Mouse (Mus musculus): ENCODE data around the gene Jup. TPM values are rescaled to one million over a fixed set of nuclear protein-coding genes. Genes with fewer than 3 reads are reported as not detected.

Jup gene
- polyA plus RNA-seq, 1 experiment from 2014 or later: 140 TPM

DNA sequence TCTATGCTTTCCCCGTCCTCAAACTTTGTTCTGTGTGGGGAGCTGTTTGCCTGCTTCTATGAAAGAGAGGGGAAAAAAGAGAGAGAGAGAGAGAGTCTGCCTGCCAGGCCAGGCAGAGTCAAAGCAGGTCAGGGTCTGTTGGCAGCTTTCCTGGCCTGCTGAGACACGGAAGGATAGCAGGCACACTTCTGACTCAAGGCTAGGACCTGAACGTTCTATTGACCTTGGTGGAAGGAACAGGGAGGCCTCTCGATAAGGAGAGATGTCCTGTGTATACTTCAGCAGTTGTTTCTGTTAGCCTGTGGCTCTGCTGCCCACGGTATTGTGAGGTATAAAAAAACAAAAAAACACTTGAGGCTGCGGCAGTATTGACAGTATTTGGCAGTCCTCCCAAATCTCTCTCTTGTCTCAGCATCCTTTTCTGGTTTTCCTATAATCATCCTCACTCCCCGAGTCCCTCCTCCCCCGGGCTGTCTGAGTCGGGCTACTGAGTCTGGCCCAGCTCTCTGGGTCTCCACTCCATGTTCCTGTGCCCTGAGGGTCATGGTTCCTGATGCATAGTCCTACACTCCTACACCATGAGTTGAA, 31.1 kb upstream of the Jup start:
- H3K4me2 ChIP-seq (ENCODE audit: low read depth, low read length): no peak overlapping the region
- H3K27ac ChIP-seq (ENCODE audit: low read length): peak overlapping the region; percentile 84
- 22% methylated on average over 9 of the region's 9 CpGs for WGBS

DNA sequence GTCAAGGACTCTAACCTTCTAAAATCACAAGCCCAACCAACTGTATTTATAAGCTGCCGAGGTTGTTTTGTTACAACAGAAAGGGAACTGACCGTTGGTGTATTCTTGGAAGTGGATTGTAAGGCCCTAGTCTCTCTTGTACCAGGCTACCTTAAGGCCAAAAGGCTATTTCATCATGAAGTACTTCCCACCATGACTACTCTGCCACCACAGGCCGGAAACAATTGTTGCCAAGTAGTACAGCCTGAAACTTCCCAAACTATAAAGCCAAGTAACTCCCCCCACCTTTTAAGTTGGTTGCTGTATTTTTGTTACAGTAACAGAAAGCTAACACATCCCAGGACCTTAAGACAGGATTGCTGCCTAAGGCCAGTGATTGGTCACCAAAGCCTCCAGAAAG, 29.3 kb upstream of the Jup start:
- Histone ChIP-seq H3K36me3 (ENCODE audit: control insufficient read depth, insufficient read depth) (peaks cover 19% of the 10 kb centered on the region), H3K27me3 (ENCODE audit: control insufficient read depth, insufficient read depth, low read length) (no peaks in the 10 kb centered on the region), H3K9ac (ENCODE audit: low read length) (no peak overlapping the region), H3K9me3 (replicated peaks; ENCODE audit: control insufficient read depth, low read length) (no peaks in the 10 kb centered on the region), H3K4me2 (ENCODE audit: low read depth, low read length) (no peak overlapping the region), H3K27ac (ENCODE audit: low read length) (no peak overlapping the region), H3K4me1 (ENCODE audit: control insufficient read depth, insufficient read depth, low read length) (peaks cover 28% of the 10 kb centered on the region), H3K4me3 (ENCODE audit: low read length) (no peak overlapping the region)
- no peak for ATAC-seq (replicated peaks; ENCODE audit: extremely low read depth, insufficient read depth, low FRiP score)
- 77% methylated on average over 3 of the region's 3 CpGs for WGBS

More for the DNA sequence above, 31.1 kb upstream of the Jup start:
- H3K4me3 ChIP-seq (ENCODE audit: low read length): no peak overlapping the region
- no peak overlapping the region for H3K9ac ChIP-seq (ENCODE audit: low read length)
- no peaks in the 10 kb centered on the region for H3K27me3 ChIP-seq (ENCODE audit: control insufficient read depth, insufficient read depth, low read length)
- peaks cover 31% of the 10 kb centered on the region for H3K4me1 ChIP-seq (ENCODE audit: control insufficient read depth, insufficient read depth, low read length)
- ATAC-seq (replicated peaks; ENCODE audit: extremely low read depth, insufficient read depth, low FRiP score): peak; percentile 73
- H3K9me3 ChIP-seq (replicated peaks; ENCODE audit: control insufficient read depth, low read length): no peaks in the 10 kb centered on the region
- H3K36me3 ChIP-seq (ENCODE audit: control insufficient read depth, insufficient read depth): peaks cover 10% of the 10 kb centered on the region

DNA sequence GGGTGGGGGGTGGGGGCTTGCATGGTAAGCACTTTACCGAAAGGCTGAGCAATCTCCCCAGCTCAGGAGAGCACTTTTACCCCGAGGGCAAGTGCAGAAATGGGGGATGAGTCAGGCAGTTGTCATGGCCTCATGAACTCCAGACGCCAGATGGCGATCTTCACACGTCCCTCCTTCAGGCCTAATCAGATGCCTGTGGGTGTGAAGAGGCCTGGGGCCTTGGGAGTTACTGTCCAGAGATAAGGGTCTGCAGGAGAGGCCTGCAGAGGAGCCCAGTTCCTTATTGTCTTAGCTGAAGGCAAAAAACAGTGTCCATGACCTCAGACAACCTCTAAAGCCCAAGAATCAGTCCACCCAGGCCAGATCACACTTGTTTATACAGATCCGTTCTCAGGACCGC, 28.3 kb upstream of the Jup start:
- Histone ChIP-seq H3K27ac (ENCODE audit: low read length) (no peak overlapping the region), H3K27me3 (ENCODE audit: control insufficient read depth, insufficient read depth, low read length) (no peaks in the 10 kb centered on the region), H3K9ac (ENCODE audit: low read length) (no peak overlapping the region), H3K9me3 (replicated peaks; ENCODE audit: control insufficient read depth, low read length) (no peaks in the 10 kb centered on the region), H3K4me2 (ENCODE audit: low read depth, low read length) (no peak overlapping the region), H3K4me3 (ENCODE audit: low read length) (no peak overlapping the region), H3K4me1 (ENCODE audit: control insufficient read depth, insufficient read depth, low read length) (peaks cover 25% of the 10 kb centered on the region), H3K36me3 (ENCODE audit: control insufficient read depth, insufficient read depth) (peaks cover 19% of the 10 kb centered on the region)
- peak; percentile 20; the same call in 1 of the 2 replicates for ATAC-seq (replicated peaks; ENCODE audit: extremely low read depth, insufficient read depth, low FRiP score)
- WGBS: 28% methylated on average over 7 of the region's 7 CpGs

DNA sequence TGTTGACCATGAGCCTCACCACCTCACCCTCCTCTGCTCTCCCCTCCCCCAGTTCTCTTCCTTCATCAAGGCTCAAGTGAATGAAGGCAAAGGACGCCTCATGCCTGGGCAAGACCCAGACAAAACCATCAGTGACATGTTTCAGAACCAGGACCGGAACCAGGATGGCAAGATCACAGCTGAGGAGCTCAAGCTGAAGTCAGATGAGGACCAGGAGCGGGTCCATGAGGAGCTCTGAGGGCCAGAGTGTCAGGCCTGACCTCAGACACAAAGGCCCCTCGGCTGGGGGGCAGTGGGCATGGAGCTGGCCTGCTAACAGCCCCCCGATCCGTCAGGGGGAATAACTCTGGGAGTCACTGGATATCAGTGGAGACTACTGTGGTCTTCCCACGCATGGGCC, 26.3 kb upstream of the Jup start:
- Histone ChIP-seq H3K27ac (ENCODE audit: low read length) (no peak overlapping the region), H3K36me3 (ENCODE audit: control insufficient read depth, insufficient read depth) (peaks cover 22% of the 10 kb centered on the region), H3K4me3 (ENCODE audit: low read length) (no peak overlapping the region), H3K4me1 (ENCODE audit: control insufficient read depth, insufficient read depth, low read length) (peaks cover 5% of the 10 kb centered on the region), H3K9me3 (replicated peaks; ENCODE audit: control insufficient read depth, low read length) (no peaks in the 10 kb centered on the region), H3K9ac (ENCODE audit: low read length) (no peak overlapping the region), H3K27me3 (ENCODE audit: control insufficient read depth, insufficient read depth, low read length) (no peaks in the 10 kb centered on the region), H3K4me2 (ENCODE audit: low read depth, low read length) (no peak overlapping the region)
- 87% methylated on average over 7 of the region's 7 CpGs for WGBS
- no peak for ATAC-seq (replicated peaks; ENCODE audit: extremely low read depth, insufficient read depth, low FRiP score)

DNA sequence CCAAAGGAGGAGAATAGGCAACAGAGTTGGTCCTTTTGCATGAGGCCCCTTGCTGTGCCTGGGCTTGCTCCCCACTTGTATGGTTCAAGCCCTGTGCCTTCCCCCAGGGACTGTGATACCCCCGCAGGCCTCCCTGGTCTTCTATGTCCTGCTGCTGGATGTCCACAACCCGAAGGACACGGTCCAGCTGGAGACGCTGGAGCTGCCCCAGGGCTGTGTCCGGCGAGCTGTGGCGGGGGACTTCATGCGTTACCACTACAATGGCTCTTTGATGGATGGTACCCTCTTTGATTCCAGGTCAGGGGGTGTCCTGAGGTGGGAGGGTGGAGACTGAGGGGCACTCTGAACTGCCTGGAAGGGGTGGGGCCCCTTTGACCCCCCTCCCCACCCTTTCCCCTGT, 24.0 kb upstream of the Jup start:
- Histone ChIP-seq H3K4me3 (ENCODE audit: low read length) (no peak overlapping the region), H3K4me1 (ENCODE audit: control insufficient read depth, insufficient read depth, low read length) (peaks cover under 1% of the 10 kb centered on the region), H3K9ac (ENCODE audit: low read length) (no peak overlapping the region), H3K4me2 (ENCODE audit: low read depth, low read length) (no peak overlapping the region), H3K27me3 (ENCODE audit: control insufficient read depth, insufficient read depth, low read length) (no peaks in the 10 kb centered on the region), H3K36me3 (ENCODE audit: control insufficient read depth, insufficient read depth) (peaks cover 22% of the 10 kb centered on the region), H3K27ac (ENCODE audit: low read length) (no peak overlapping the region), H3K9me3 (replicated peaks; ENCODE audit: control insufficient read depth, low read length) (no peaks in the 10 kb centered on the region)
- no peak for ATAC-seq (replicated peaks; ENCODE audit: extremely low read depth, insufficient read depth, low FRiP score)
- WGBS: 70% methylated on average over 8 of the region's 8 CpGs

DNA sequence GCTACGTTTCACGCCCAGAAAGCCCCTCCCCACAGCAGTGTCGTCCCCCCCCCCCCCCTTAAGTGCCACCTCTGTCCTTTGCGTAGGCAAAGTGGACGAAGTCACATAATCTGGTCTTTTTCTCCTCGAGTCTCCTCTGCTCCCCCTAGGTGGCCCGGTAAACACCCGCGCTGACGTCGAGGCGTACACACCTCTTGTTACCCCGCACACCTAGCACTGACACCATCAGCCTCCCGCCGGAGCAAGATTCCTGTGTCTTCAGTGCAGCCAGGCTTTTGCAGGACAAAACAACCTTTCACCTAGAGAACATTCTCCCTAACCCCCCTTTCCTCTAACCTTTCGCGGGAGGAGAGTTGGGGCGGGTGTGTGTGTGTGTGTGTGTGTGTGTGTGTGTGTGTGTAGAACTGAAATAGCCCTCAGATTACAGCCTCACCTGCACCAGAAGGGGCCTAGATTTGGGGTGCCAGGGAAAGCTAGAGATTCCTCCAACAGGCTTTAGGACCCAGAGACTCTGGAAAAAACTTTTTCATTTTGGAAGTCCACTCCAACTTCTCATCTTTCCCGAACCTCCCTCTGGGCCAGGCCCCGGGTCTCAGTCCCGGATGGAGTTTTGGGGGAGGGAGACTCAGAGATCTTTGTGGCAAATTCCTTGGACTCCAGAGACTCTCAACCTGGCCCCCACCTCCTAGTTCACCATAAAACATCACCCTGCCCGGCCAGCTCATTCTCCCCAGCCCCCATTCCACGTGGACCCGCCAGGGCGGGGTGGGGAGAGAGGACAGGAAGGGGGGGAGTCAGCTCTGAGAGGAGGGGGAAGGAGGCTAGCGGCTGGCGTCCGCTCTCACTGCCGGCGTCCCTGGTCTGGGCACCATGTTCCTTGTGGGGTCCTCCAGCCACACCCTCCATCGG, 17.6 kb upstream of the Jup start, which contains the start of gene Fkbp10:
TSS of gene Fkbp10 (plus strand) at position 784 of the 909 bp plus-strand sequence.
- Histone ChIP-seq H3K9ac (ENCODE audit: low read length) (peak within 1 kb of the TSS; percentile 74), H3K4me1 (ENCODE audit: control insufficient read depth, insufficient read depth, low read length) (peaks cover 26% of the 10 kb centered on the region), H3K27ac (ENCODE audit: low read length) (peak within 1 kb of the TSS; percentile 95), H3K4me3 (ENCODE audit: low read length) (peak within 1 kb of the TSS; percentile 60), H3K4me2 (ENCODE audit: low read depth, low read length) (peak within 1 kb of the TSS; percentile 87), H3K36me3 (ENCODE audit: control insufficient read depth, insufficient read depth) (peaks cover 3% of the 10 kb centered on the region), H3K9me3 (replicated peaks; ENCODE audit: control insufficient read depth, low read length) (no peaks in the 10 kb centered on the region), H3K27me3 (ENCODE audit: control insufficient read depth, insufficient read depth, low read length) (no peaks in the 10 kb centered on the region)
- peak; percentile 29 for ATAC-seq (replicated peaks; ENCODE audit: extremely low read depth, insufficient read depth, low FRiP score)
- WGBS: 0% methylated on average over 30 of the region's 31 CpGs

DNA sequence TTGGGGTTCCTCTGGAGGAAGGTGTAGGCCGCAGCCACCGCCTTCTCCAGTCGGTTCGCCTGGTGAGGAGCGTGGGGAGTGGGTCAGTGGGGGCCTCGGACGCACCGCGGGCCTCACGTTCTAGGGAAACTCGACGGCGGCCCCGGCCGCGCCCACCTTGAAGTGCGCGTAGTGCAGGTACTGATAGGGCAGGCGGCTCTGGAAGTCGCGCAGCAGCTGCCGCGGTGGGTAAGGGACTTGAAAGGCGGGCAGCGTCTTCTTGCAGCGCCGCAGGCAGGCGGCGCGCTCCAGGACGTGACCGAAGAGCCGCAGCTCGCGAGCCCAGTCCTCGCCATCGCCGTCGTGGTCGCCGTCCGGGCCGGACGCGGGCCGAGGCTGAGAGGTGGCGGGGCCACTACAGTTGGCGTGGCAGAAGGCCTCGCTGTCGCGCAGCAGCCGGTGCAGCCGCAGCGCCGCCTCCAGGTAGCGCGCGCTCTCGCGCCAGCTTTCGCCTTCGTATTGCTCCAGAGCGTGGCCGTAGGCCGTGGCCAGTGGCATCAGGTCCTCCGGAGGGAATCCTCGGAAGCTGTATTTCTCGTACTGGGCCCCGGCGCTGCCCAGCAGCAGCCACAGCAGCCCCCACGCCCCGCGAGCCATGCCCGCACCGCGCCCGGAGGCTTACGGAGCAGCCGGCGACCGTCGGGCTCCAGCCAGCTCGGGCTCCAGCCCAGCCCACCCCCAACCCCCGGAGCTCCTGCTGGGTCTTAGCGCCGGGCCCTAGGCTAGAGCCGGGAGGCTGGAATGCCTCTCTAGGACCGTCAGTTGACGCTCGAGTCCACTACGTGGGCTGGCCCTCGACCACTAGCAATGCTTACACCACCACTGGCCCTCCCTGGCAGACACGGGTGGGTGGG, 16.7 kb upstream of the Jup start, which contains the start of gene P3h4:
TSS of gene P3h4 (minus strand) at position 816 of the 893 bp plus-strand sequence.
- H3K36me3 ChIP-seq (ENCODE audit: control insufficient read depth, insufficient read depth): peaks cover 3% of the 10 kb centered on the region
- H3K27ac ChIP-seq (ENCODE audit: low read length): peak within 1 kb of the TSS; percentile 95
- H3K4me2 ChIP-seq (ENCODE audit: low read depth, low read length): peak within 1 kb of the TSS; percentile 87
- peak; percentile 92 for ATAC-seq (replicated peaks; ENCODE audit: extremely low read depth, insufficient read depth, low FRiP score)
- H3K4me3 ChIP-seq (ENCODE audit: low read length): peak within 1 kb of the TSS; percentile 60
- WGBS: 1% methylated on average over 93 of the region's 93 CpGs
- H3K27me3 ChIP-seq (ENCODE audit: control insufficient read depth, insufficient read depth, low read length): no peaks in the 10 kb centered on the region
- H3K9ac ChIP-seq (ENCODE audit: low read length): peak within 1 kb of the TSS; percentile 74
- peaks cover 26% of the 10 kb centered on the region for H3K4me1 ChIP-seq (ENCODE audit: control insufficient read depth, insufficient read depth, low read length)
- no peaks in the 10 kb centered on the region for H3K9me3 ChIP-seq (replicated peaks; ENCODE audit: control insufficient read depth, low read length)

DNA sequence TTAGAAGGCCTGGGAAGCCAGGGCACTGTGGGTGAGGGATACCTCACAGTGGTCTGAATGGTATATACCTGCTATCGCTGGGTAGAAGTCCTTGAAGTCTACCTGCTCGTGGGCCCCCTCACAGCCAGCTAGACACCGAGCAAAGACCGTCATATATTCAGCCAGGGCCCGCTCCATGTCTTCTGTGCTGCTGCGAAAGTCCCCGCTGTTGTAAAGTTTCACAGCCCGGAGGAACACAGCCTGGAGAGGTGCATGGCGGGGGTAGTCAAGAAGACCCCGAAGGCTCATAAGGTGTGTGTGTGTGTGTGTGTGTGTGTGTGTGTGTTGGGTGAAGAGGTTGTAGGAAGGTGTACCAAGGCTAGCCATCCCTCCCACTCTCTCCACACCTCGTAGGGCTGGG, 16.0 kb upstream of the Jup start:
- Histone ChIP-seq H3K27ac (ENCODE audit: low read length) (peak overlapping the region; percentile 95; the same call in 1 of the 2 replicates), H3K4me1 (ENCODE audit: control insufficient read depth, insufficient read depth, low read length) (peaks cover 26% of the 10 kb centered on the region), H3K27me3 (ENCODE audit: control insufficient read depth, insufficient read depth, low read length) (no peaks in the 10 kb centered on the region), H3K9ac (ENCODE audit: low read length) (peak overlapping the region; percentile 74), H3K36me3 (ENCODE audit: control insufficient read depth, insufficient read depth) (peaks cover 7% of the 10 kb centered on the region), H3K9me3 (replicated peaks; ENCODE audit: control insufficient read depth, low read length) (no peaks in the 10 kb centered on the region), H3K4me2 (ENCODE audit: low read depth, low read length) (peak overlapping the region; percentile 87), H3K4me3 (ENCODE audit: low read length) (peak overlapping the region; percentile 60)
- no peak for ATAC-seq (replicated peaks; ENCODE audit: extremely low read depth, insufficient read depth, low FRiP score)
- WGBS: 55% methylated on average over 11 of the region's 11 CpGs

Data from heart, embryonic 16.5 days (tissue).